Mouse (Mus musculus): ENCODE measurements around the gene Tlx3.

GRCm38 (mm10) chr11:33220763-33221162, 17.4 kb upstream of the Tlx3 start:
- TF ChIP-seq EP300 (optimal IDR thresholded peaks at IDR 0.05) (no peak), CTCF (IDR thresholded peaks at IDR 0.05; ENCODE audit: low read depth) (no peak)
